Comparison of ENCODE assay signal across 8 mouse cellular contexts in the genomic region with DNA sequence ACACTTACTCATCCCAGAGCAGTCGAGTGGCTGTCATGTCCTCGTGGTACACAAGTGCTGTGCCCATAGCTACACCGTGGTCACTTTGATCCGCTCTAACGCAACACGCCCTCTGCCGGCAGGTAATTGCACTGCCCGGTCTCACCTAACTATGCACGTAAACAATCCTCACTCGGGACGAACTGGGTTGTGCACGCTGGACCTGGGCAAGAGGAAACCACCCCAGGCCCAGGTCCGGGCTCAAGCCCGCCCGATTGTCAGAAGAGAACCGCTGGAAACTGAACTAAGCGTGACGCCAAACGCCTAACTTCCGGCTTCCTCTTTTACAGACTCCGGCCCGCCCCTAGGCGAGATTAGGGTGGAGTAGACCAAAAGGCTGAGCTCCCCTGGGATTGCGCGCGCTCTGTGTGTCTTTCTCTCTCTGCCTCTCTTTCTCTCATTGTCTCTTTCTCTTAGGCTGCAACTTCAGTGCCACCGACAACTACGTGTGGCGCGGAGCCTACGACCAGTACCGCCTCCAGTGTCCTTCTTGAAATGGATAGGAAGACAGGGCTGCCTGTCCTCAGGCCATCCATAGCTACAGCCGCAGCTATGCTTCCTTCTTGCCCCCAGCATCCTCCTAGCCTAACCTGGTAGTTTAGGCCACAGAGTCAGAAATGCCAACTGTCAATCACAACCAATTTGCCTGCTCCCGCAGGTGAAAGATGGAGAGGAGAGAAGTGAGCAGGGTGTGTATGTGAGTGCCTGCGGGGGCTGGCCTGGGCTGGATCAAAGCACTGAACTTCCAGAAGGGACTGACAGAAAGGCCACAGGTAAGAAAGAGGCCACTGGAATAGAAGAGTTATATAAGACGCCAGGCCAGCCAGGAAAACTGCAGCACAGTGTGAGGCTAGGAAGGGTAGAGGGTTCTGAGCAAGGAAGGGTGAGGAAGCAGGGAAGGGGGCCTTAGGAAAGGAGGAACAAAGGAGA. TPM values are rescaled to one million over a fixed set of nuclear protein-coding genes. Genes with fewer than 3 reads are reported as not detected.
DNase-seq lines count a peak whose midpoint lies in the region; ATAC-seq and TF ChIP-seq lines count a peak whose summit lies in the region.

A gene (minus strand): TSS at position 319 of the 969 bp plus-strand sequence.

- H3K9ac ChIP-seq in forebrain, embryonic 14.5 days (ENCODE audit: low read length), result peak within 1 kb of the TSS; percentile 62
- H3K9ac ChIP-seq in liver, embryonic 16.5 days (ENCODE audit: low read depth, low read length), result peak within 1 kb of the TSS; percentile 83
- peak within 1 kb of the TSS; percentile 66 for H3K9ac ChIP-seq in neural tube, embryonic 12.5 days
- peak within 1 kb of the TSS; percentile 74 for H3K9ac ChIP-seq in stomach, postnatal 0 days (ENCODE audit: low read length)

- ATAC-seq in forebrain, embryonic 14.5 days, result peak; percentile 91
- ATAC-seq in liver, embryonic 16.5 days (ENCODE audit: low read depth), result peak; percentile 87
- ATAC-seq in neural tube, embryonic 12.5 days (ENCODE audit: low FRiP score, low read depth), result peak; percentile 90
- peak; percentile 87 for ATAC-seq in stomach, postnatal 0 days (ENCODE audit: low FRiP score, low TSS enrichment)

- H3K4me1 ChIP-seq in forebrain, embryonic 14.5 days (ENCODE audit: control insufficient read depth, insufficient read depth, low read length), result peaks cover 10% of the 10 kb centered on the region
- H3K4me1 ChIP-seq in liver, embryonic 16.5 days (ENCODE audit: control insufficient read depth, low read depth, low read length), result peaks cover 15% of the 10 kb centered on the region
- peaks cover 19% of the 10 kb centered on the region for H3K4me1 ChIP-seq in neural tube, embryonic 12.5 days
- H3K4me1 ChIP-seq in stomach, postnatal 0 days (replicated peaks; ENCODE audit: control insufficient read depth, insufficient read depth), result peaks cover 9% of the 10 kb centered on the region; the same call in 1 of the 2 replicates

- 3% methylated on average over 36 of the region's 36 CpGs for WGBS in forebrain, embryonic 14.5 days
- WGBS in large intestine, adult 2 months, result 4% methylated on average over 36 of the region's 36 CpGs
- WGBS in liver, embryonic 16.5 days (ENCODE audit: insufficient replicate concordance), result 3% methylated on average over 36 of the region's 36 CpGs
- WGBS in neural tube, embryonic 12.5 days, result 4% methylated on average over 36 of the region's 36 CpGs
- 2% methylated on average over 36 of the region's 36 CpGs for WGBS in stomach, postnatal 0 days

- no peaks in the 10 kb centered on the region for H3K27me3 ChIP-seq in forebrain, embryonic 14.5 days (replicated peaks; ENCODE audit: control insufficient read depth, insufficient read depth, low read length)
- H3K27me3 ChIP-seq in liver, embryonic 16.5 days (ENCODE audit: control insufficient read depth, insufficient read depth, low read depth, low read length), result no peaks in the 10 kb centered on the region; the same call in 1 of the 2 replicates
- no peaks in the 10 kb centered on the region for H3K27me3 ChIP-seq in neural tube, embryonic 12.5 days (replicated peaks)
- no peaks in the 10 kb centered on the region for H3K27me3 ChIP-seq in stomach, postnatal 0 days (ENCODE audit: control insufficient read depth, insufficient read depth, low read length)

- H3K36me3 ChIP-seq in forebrain, embryonic 14.5 days (ENCODE audit: control insufficient read depth, insufficient read depth, low read length), result 0 out of 2 replicates have a peak, but pooled peaks cover 11% of the 10 kb centered on the region
- H3K36me3 ChIP-seq in liver, embryonic 16.5 days (ENCODE audit: control insufficient read depth, insufficient read depth), result no peaks in the 10 kb centered on the region
- peaks cover 13% of the 10 kb centered on the region for H3K36me3 ChIP-seq in neural tube, embryonic 12.5 days
- H3K36me3 ChIP-seq in stomach, postnatal 0 days (ENCODE audit: control insufficient read depth, insufficient read depth, low read length), result no peaks in the 10 kb centered on the region

- intact Hi-C loops in heart, postnatal 10 days (cut with DNase I), result no loop called here

- peak; percentile 81 for DNase-seq in ES-CJ7 (ENCODE audit: low read depth, low spot score)
- DNase-seq in cerebellum, adult 11 months, result peak; percentile 92
- DNase-seq in forebrain, embryonic 14.5 days (ENCODE audit: low spot score), result peak; percentile 87
- peak; percentile 90 to 91 for DNase-seq in heart, postnatal 10 days
- DNase-seq in large intestine, adult 2 months (ENCODE audit: low read depth, low spot score), result peak; percentile 75
- peak; percentile 83 for DNase-seq in stomach, postnatal 0 days (ENCODE audit: low spot score)

- TF ChIP-seq EP300 in stomach, postnatal 0 days (optimal IDR thresholded peaks at IDR 0.05), result no peak

- peak within 1 kb of the TSS; percentile 39 for H3K27ac ChIP-seq in forebrain, embryonic 14.5 days (ENCODE audit: low read depth, low read length)
- H3K27ac ChIP-seq in liver, embryonic 16.5 days (ENCODE audit: low read length), result peak within 1 kb of the TSS; percentile 88
- H3K27ac ChIP-seq in neural tube, embryonic 12.5 days, result peak within 1 kb of the TSS; percentile 57; the same call in 1 of the 2 replicates
- peak within 1 kb of the TSS; percentile 82 for H3K27ac ChIP-seq in stomach, postnatal 0 days (replicated peaks)

- no peaks in the 10 kb centered on the region for H3K9me3 ChIP-seq in forebrain, embryonic 14.5 days (replicated peaks; ENCODE audit: control insufficient read depth, low read length)
- no peaks in the 10 kb centered on the region for H3K9me3 ChIP-seq in liver, embryonic 16.5 days (replicated peaks; ENCODE audit: control insufficient read depth, low read length)
- no peaks in the 10 kb centered on the region for H3K9me3 ChIP-seq in neural tube, embryonic 12.5 days
- H3K9me3 ChIP-seq in stomach, postnatal 0 days (ENCODE audit: control insufficient read depth, low read length), result no peaks in the 10 kb centered on the region

- H3K4me2 ChIP-seq in forebrain, embryonic 14.5 days (ENCODE audit: low read length), result peak within 1 kb of the TSS; percentile 75
- peak within 1 kb of the TSS; percentile 85 for H3K4me2 ChIP-seq in liver, embryonic 16.5 days (ENCODE audit: low read depth, low read length)
- peak within 1 kb of the TSS; percentile 78 for H3K4me2 ChIP-seq in neural tube, embryonic 12.5 days (replicated peaks)
- peak within 1 kb of the TSS; percentile 61 for H3K4me2 ChIP-seq in stomach, postnatal 0 days (replicated peaks; ENCODE audit: low read depth)

- peak; percentile 95 for TF ChIP-seq CTCF in stomach, postnatal 0 days (IDR thresholded peaks at IDR 0.05; ENCODE audit: low read depth)

- peak within 1 kb of the TSS; percentile 49 for H3K4me3 ChIP-seq in forebrain, embryonic 14.5 days (ENCODE audit: low read depth, low read length)
- H3K4me3 ChIP-seq in liver, embryonic 16.5 days (ENCODE audit: low read depth, low read length), result peak within 1 kb of the TSS; percentile 79
- peak within 1 kb of the TSS; percentile 45 for H3K4me3 ChIP-seq in neural tube, embryonic 12.5 days
- H3K4me3 ChIP-seq in stomach, postnatal 0 days (ENCODE audit: low read depth, low read length), result peak within 1 kb of the TSS; percentile 64

RNA-seq across cellular contexts. Expression of the gene that starts here (rescaled TPM):
- polyA plus RNA-seq in forebrain, embryonic 14.5 days (2014; fragmentation: Nextera tagmentation; extraction: Ambion mirVana), result 18.4 and 25.4 TPM in 2 replicates
- 1 to 10 TPM; 8.3 to 9.1 TPM for total RNA-seq in heart, postnatal 10 days (2021)
- 23.9 and 25.4 TPM in 2 replicates for polyA plus RNA-seq in large intestine, adult 2 months (2012; rRNA removed)
- polyA plus RNA-seq in liver, embryonic 16.5 days (2015; fragmentation: Nextera tagmentation; extraction: Ambion mirVana), result 8.2 and 9.7 TPM in 2 replicates
- polyA plus RNA-seq in neural tube, embryonic 12.5 days (2016; fragmentation: Nextera tagmentation; extraction: Ambion mirVana), result 23.6 and 25.1 TPM in 2 replicates
- polyA plus RNA-seq in stomach, postnatal 0 days (2015; fragmentation: Nextera tagmentation; extraction: Ambion mirVana), result 10.7 and 12.4 TPM in 2 replicates

Comparison
In these comparisons a context has a peak if more than half of its experiments do, and no peak if none do; other contexts are left out.
1. Peak in every context shown above with its lines: DNase-seq, ATAC-seq, H3K4me3 ChIP-seq and H3K27ac ChIP-seq.